Mouse (Mus musculus) kidney, embryonic 14.5 days (tissue): ENCODE data around the gene Slc39a2. TPM values are rescaled to one million over a fixed set of nuclear protein-coding genes. Genes with fewer than 3 reads are reported as not detected.
A peak's percentile ranks its signal among the peaks of the same experiment; 100 is the strongest.

ENCODE experiments used
- ATAC-seq: fragments of 200-750 bp; cut with Nextera tagmentation; 2 replicates; pipeline ENCODE4 v1.8.0; 2017; ENCODE audit warnings: moderate number of reproducible peaks, mild to moderate bottlenecking, moderate TSS enrichment, moderate library complexity; ENCODE audit not compliant: low FRiP score, low TSS enrichment
- H3K27ac ChIP-seq: fragments of 300-500 bp; sonication (generic); 2 replicates; pipeline ENCODE4 v1.5.1; 2014; ENCODE audit warnings: low read depth, mild to moderate bottlenecking, low read length, moderate library complexity, mixed read lengths
- H3K27me3 ChIP-seq: fragments of 300-500 bp; sonication (generic); 2 replicates; pipeline ENCODE4 v1.6.1; 2014; ENCODE audit warnings: mild to moderate bottlenecking, low read length; ENCODE audit not compliant: control insufficient read depth, insufficient read depth
- H3K36me3 ChIP-seq: fragments of 300-500 bp; sonication (generic); 2 replicates; pipeline ENCODE4 v1.6.1; 2014; ENCODE audit warnings: low read length, mixed read lengths; ENCODE audit not compliant: control insufficient read depth, insufficient read depth
- H3K4me1 ChIP-seq: fragments of 300-500 bp; sonication (generic); 2 replicates; pipeline ENCODE4 v1.6.1; 2014; ENCODE audit warnings: low read length, mixed read lengths; ENCODE audit not compliant: control insufficient read depth, insufficient read depth
- H3K4me2 ChIP-seq: fragments of 300-500 bp; sonication (generic); replicated peaks from 2 replicates; pipeline ENCODE4 v1.6.1; 2014; ENCODE audit warnings: low read depth, mild to moderate bottlenecking, low read length
- H3K4me3 ChIP-seq: fragments of 300-500 bp; sonication (generic); 2 replicates; pipeline ENCODE4 v1.5.1; 2014; ENCODE audit warnings: mild to moderate bottlenecking, low read length
- H3K9ac ChIP-seq: fragments of 300-500 bp; sonication (generic); 2 replicates; pipeline ENCODE4 v1.6.1; 2014; ENCODE audit warnings: low read depth, mild to moderate bottlenecking, low read length, moderate library complexity
- H3K9me3 ChIP-seq: fragments of 300-500 bp; sonication (generic); 2 replicates; pipeline ENCODE4 v1.6.1; 2016; ENCODE audit warnings: low read length; ENCODE audit not compliant: control insufficient read depth
- WGBS: fragments of 180-500 bp; shearing (Covaris S2); extraction: QIAGEN DNeasy Blood & Tissue Kit; methylation state at CpG from one replicate; pipeline ENCODE4 v1.1.7; 2014; 5-methylcytosine and 5-hydroxymethylcytosine counted together
- polyA plus RNA-seq: library from polyadenylated mRNA; unstranded; fragments of >200 nt; fragmentation: Nextera tagmentation; extraction: Ambion mirVana; gene quantifications from 2 replicates; pipeline ENCODE4 v1.2.1, GENCODE M21; 2014

Gene Slc39a2
- polyA plus RNA-seq, 1 experiment from 2014 or later, result 0.18 TPM

DNA sequence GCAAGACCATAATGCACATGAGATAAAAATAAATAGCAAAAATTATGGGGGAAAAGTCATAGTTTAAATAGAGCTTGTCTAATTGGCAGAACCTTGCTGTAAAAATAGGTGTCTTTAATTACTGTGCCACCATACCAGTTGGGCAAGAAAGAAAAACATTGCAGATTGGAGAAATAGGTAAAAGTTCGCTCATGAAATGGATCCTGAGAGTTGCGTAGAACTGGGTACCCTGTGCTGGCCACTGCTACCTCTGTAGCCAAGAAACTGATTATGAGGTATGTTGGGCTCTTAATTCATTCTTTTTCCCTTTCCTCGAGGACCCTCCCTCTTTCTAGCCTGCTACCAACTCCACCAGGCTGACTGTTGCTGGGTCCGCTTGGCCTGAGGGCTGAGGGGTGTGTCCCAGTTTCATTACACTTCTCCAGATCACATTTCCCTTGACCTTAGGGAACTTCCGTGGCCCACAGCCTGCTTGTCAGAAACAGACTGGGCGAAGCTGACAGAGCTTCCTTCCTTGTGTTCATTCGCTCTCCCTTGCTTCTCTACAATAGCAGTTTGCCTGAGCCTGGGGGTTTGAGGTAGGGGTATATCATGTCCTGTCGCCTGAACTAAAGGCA lies 48.4 kb downstream of the Slc39a2 start:
- peaks cover 10% of the 10 kb centered on the region; the same call in 1 of the 2 replicates for H3K4me1 ChIP-seq
- peaks cover 4% of the 10 kb centered on the region; the same call in 1 of the 2 replicates for H3K9me3 ChIP-seq
- ATAC-seq, result peak; percentile 83
- H3K36me3 ChIP-seq, result no peaks in the 10 kb centered on the region
- H3K4me2 ChIP-seq, result no peak overlapping the region
- no peak overlapping the region for H3K27ac ChIP-seq
- H3K4me3 ChIP-seq, result no peak overlapping the region
- H3K9ac ChIP-seq, result no peak overlapping the region
- no peaks in the 10 kb centered on the region for H3K27me3 ChIP-seq
- WGBS, result 22% methylated on average over 8 of the region's 8 CpGs

DNA sequence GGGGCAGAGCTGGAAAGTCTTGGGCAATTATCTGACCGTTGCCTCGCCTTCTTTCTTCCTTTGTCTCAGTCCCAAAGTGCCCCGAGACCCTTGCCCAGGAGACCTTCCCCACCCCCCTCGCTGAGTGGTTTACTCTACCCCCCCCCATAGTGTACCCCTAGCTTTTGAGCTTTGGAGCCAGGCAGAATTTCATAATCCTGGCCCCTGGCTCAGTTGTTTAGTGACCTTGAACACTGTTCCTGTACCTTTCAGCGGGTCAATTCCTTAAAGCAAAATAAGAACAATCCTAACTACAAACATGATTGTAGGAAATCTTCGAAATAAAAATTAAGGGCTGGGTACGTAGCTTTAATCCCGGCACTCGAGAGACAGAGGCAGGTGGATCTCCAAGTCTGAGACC lies 48.9 kb downstream of the Slc39a2 start:
- H3K4me2 ChIP-seq, result no peak overlapping the region
- WGBS, result 59% methylated on average over 9 of the region's 9 CpGs
- peaks cover 10% of the 10 kb centered on the region; the same call in 1 of the 2 replicates for H3K4me1 ChIP-seq
- no peak overlapping the region for H3K27ac ChIP-seq
- H3K4me3 ChIP-seq, result no peak overlapping the region
- H3K9ac ChIP-seq, result no peak overlapping the region
- 0 out of 2 replicates have a peak, but pooled peaks have one; percentile 25 for ATAC-seq
- peaks cover 4% of the 10 kb centered on the region; the same call in 1 of the 2 replicates for H3K9me3 ChIP-seq
- H3K36me3 ChIP-seq, result no peaks in the 10 kb centered on the region
- H3K27me3 ChIP-seq, result no peaks in the 10 kb centered on the region

DNA sequence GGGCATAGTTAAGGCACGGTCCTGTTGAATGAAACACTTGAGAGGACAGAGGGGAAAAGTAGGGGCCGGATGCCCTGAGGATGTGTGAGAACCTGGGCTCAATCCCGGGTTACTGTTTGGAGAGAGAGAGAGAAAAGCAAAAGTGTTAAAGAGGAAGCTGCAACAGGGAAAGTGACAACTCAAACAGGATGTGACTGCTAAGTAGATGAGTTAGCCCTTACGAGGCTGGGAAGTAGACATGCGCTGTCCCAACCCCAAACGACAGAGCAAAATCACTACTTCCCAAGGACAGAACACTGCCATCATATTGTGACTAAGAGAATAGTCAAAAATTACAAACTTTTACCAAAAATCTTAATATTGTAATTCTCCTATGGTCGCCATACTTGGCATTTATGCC lies 49.5 kb downstream of the Slc39a2 start:
- 44% methylated on average over 7 of the region's 7 CpGs for WGBS
- ATAC-seq, result no peak
- H3K9me3 ChIP-seq, result peaks cover 4% of the 10 kb centered on the region; the same call in 1 of the 2 replicates
- no peak overlapping the region for H3K27ac ChIP-seq
- H3K4me1 ChIP-seq, result peaks cover 10% of the 10 kb centered on the region; the same call in 1 of the 2 replicates
- no peak overlapping the region for H3K9ac ChIP-seq
- no peak overlapping the region for H3K4me2 ChIP-seq
- no peak overlapping the region for H3K4me3 ChIP-seq
- H3K27me3 ChIP-seq, result no peaks in the 10 kb centered on the region
- H3K36me3 ChIP-seq, result no peaks in the 10 kb centered on the region

DNA sequence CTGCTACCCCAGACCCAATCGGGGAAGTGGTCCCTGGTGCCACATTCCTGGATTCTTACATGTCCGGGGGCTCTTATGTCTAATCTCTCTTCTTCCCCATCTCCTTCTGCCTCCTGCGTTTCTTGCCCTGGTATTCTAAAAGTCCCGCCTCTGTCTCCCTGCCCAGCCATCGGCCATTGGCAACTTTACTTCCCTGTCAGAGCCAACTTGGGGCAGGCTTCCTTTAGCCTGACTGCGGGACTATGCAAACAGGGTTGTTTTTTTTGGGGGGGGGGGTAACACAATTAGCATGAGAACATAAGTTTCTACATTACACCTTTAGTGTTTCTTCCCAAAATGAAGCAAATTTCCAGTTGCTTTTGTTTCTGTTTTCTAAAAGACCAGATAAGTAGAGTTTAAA lies 50.6 kb downstream of the Slc39a2 start:
- Histone ChIP-seq H3K4me3 (no peak overlapping the region), H3K4me1 (peaks cover 10% of the 10 kb centered on the region; the same call in 1 of the 2 replicates), H3K9me3 (no peaks in the 10 kb centered on the region), H3K9ac (no peak overlapping the region), H3K4me2 (no peak overlapping the region), H3K36me3 (no peaks in the 10 kb centered on the region), H3K27ac (no peak overlapping the region), H3K27me3 (no peaks in the 10 kb centered on the region)
- 85% methylated on average over 6 of the region's 6 CpGs for WGBS
- no peak for ATAC-seq

Other genes starting within 250 kb of the Slc39a2 start
- gene Gm17079, start 197.4 kb upstream of the Slc39a2 start, polyA plus RNA-seq, result not detected in 2 replicates
- gene Gm5800, start 175.7 kb upstream of the Slc39a2 start, polyA plus RNA-seq, result not detected in 2 replicates
- gene Ang4, start 119.3 kb upstream of the Slc39a2 start, polyA plus RNA-seq, result not detected in 2 replicates
- gene AY358078, start 92.8 kb upstream of the Slc39a2 start, polyA plus RNA-seq, result not detected in 2 replicates
- gene Ear6, start 39.2 kb upstream of the Slc39a2 start, polyA plus RNA-seq, result not detected in 2 replicates
- 42.3 and 56.6 TPM in 2 replicates for gene Mettl17, start 8.0 kb upstream of the Slc39a2 start, polyA plus RNA-seq
- gene Ndrg2, start 21.3 kb downstream of the Slc39a2 start, polyA plus RNA-seq, result 13.0 and 13.7 TPM in 2 replicates
- gene Tppp2, start 25.5 kb downstream of the Slc39a2 start, polyA plus RNA-seq, result not detected in 2 replicates
- gene Rnase13, start 29.9 kb downstream of the Slc39a2 start, polyA plus RNA-seq, result not detected in 2 replicates
- gene Arhgef40, start 91.8 kb downstream of the Slc39a2 start, polyA plus RNA-seq, result 72.4 and 74.9 TPM in 2 replicates
- 0.57 and 1.1 TPM in 2 replicates for gene Tmem253, start 122.8 kb downstream of the Slc39a2 start, polyA plus RNA-seq
- gene Zfp219, start 127.8 kb downstream of the Slc39a2 start, polyA plus RNA-seq, result 44.5 and 45.5 TPM in 2 replicates
- not detected in 2 replicates for gene Olfr221, start 149.6 kb downstream of the Slc39a2 start, polyA plus RNA-seq
- 718 and 725 TPM in 2 replicates for gene Hnrnpc, start 211.1 kb downstream of the Slc39a2 start, polyA plus RNA-seq
- 76.5 and 134 TPM in 2 replicates for gene Rpgrip1, start 217.8 kb downstream of the Slc39a2 start, polyA plus RNA-seq